11 mouse cellular contexts compared by ENCODE assay signal in the genomic region with DNA sequence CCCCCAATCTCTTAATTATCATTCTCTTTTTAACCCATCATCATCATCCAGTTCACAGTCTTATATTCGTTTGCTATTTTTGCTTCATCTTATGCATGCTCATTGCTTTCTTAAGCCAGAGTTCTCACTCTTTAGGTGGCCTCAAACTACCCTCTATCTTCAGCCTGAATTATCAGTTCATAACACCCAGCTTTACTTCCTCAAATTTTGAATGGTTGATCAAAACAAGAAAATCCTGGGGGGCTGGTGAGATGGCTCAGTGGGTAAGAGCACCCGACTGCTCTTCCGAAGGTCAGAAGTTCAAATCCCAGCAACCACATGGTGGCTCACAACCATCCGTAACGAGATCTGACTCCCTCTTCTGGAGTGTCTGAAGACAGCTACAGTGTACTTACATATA. TPM values are rescaled to one million over a fixed set of nuclear protein-coding genes. Genes with fewer than 3 reads are reported as not detected.
"Had no signal": no experiment of that assay in that cellular context is flagged by ENCODE, and none has a peak within 500 bp of the region (broad histone marks: within the 10 kb centered on the region; RNA-seq: fewer than 3 reads in every experiment).

No protein-coding gene starts in this region.

RNA-seq across cellular contexts. Expression of a gene that starts 38.4 kb away (rescaled TPM):
- total RNA-seq: neutrophil, adult 5-6 weeks had no signal
- polyA plus RNA-seq: neural tube, embryonic 13.5 days; neural tube, embryonic 14.5 days; neural tube, embryonic 15.5 days; small intestine, adult 2 months; spleen, adult 2 months; stomach, embryonic 14.5 days; stomach, embryonic 15.5 days; stomach, embryonic 16.5 days; stomach, postnatal 0 days; thymus, adult 2 months had no signal
